Mouse (Mus musculus): ENCODE measurements around the gene Rsc1a1.

GRCm38 (mm10) chr4:141660884-141661283 is 24.5 kb downstream of the Rsc1a1 start:
- TF ChIP-seq CTCF (IDR thresholded peaks at IDR 0.05; ENCODE audit: control insufficient read depth, insufficient read depth, low read length) = no peak
- TF ChIP-seq POLR2A (IDR thresholded peaks at IDR 0.05; ENCODE audit: borderline replicate concordance, control insufficient read depth, low read depth, low read length) = no peak

Data from bone marrow, adult 2 months (tissue).